In the genomic region with DNA sequence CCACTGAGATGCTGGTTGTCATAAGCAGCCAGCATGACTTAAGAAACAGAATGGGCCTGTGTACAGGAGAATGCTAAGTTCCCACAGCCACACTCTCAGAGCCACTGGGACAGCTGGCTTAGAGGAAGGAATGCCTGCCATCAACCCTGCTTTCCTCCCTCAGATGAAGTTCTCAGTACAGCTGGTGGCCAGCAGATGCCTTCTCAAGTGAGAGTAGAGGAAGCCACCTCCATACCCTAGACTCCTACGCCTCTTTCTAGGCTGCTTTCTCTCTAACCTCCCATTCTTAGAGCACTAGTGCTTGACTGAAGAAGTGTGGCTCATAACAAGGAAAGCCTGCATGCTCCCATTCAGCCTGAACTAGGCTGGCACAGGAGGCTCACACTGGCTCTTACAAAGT, we compare ENCODE assay signal across 19 mouse cellular contexts. TPM values are rescaled to one million over a fixed set of nuclear protein-coding genes. Genes with fewer than 3 reads are reported as not detected.
DNase-seq lines count a peak whose midpoint lies in the region; ATAC-seq and TF ChIP-seq lines count a peak whose summit lies in the region.
"Had no signal": no experiment of that assay in that cellular context is flagged by ENCODE, and none has a peak within 500 bp of the region (broad histone marks: within the 10 kb centered on the region; RNA-seq: fewer than 3 reads in every experiment).

No protein-coding gene starts in this region.

- H3K4me1 ChIP-seq in limb, embryonic 12.5 days (replicated peaks) = no peaks in the 10 kb centered on the region
- H3K4me1 ChIP-seq in limb, embryonic 10.5 days = no peaks in the 10 kb centered on the region
- H3K4me1 ChIP-seq in cerebellum, adult 2 months (ENCODE audit: control insufficient read depth, insufficient read depth, low read length) = no peaks in the 10 kb centered on the region
- H3K4me1 ChIP-seq: embryonic facial prominence, embryonic 10.5 days; heart, embryonic 10.5 days; hindbrain, embryonic 13.5 days; limb, embryonic 13.5 days; liver, embryonic 13.5 days; lung, embryonic 15.5 days; midbrain, embryonic 12.5 days had no signal

- WGBS in limb, embryonic 12.5 days = 95% methylated on average over 1 of the region's 1 CpGs
- WGBS in limb, embryonic 10.5 days = 96% methylated on average over 1 of the region's 1 CpGs
- 100% methylated on average over 1 of the region's 1 CpGs for WGBS in cerebellum, adult 2 months

- TF ChIP-seq CTCF in cerebellum, adult 2 months (IDR thresholded peaks at IDR 0.05; ENCODE audit: borderline replicate concordance, insufficient read depth, low read depth, low read length) = no peak

- ATAC-seq in limb, embryonic 12.5 days (ENCODE audit: insufficient number of reproducible peaks, insufficient read depth, low FRiP score, low TSS enrichment, low read depth) = no peak
- ATAC-seq: inflammation-experienced regulatory T-cells, adult 6 months had no signal

- H3K27me3 ChIP-seq in limb, embryonic 12.5 days = no peaks in the 10 kb centered on the region
- H3K27me3 ChIP-seq in limb, embryonic 10.5 days (ENCODE audit: low read depth, poor library complexity, severe bottlenecking) = no peaks in the 10 kb centered on the region
- no peaks in the 10 kb centered on the region for H3K27me3 ChIP-seq in cerebellum, adult 2 months (ENCODE audit: control insufficient read depth, insufficient read depth, low read length)
- H3K27me3 ChIP-seq: hindbrain, embryonic 13.5 days; limb, embryonic 13.5 days; liver, embryonic 13.5 days; lung, embryonic 15.5 days; midbrain, embryonic 12.5 days had no signal

- H3K4me3 ChIP-seq in limb, embryonic 12.5 days (replicated peaks) = no peak overlapping the region
- no peak overlapping the region for H3K4me3 ChIP-seq in limb, embryonic 10.5 days
- no peak overlapping the region for H3K4me3 ChIP-seq in cerebellum, adult 2 months (replicated peaks; ENCODE audit: insufficient read depth, low read depth, low read length)
- H3K4me3 ChIP-seq: embryonic facial prominence, embryonic 10.5 days; heart, embryonic 10.5 days; hindbrain, embryonic 13.5 days; limb, embryonic 13.5 days; liver, embryonic 13.5 days; lung, embryonic 15.5 days; midbrain, embryonic 12.5 days had no signal

- 0 out of 2 replicates have a peak overlapping the region, but pooled peaks have one; percentile 12 for H3K9ac ChIP-seq in limb, embryonic 12.5 days (replicated peaks)
- H3K9ac ChIP-seq: hindbrain, embryonic 13.5 days; limb, embryonic 13.5 days; liver, embryonic 13.5 days; lung, embryonic 15.5 days; midbrain, embryonic 12.5 days had no signal

- H3K36me3 ChIP-seq in limb, embryonic 12.5 days = peaks cover 84% of the 10 kb centered on the region
- H3K36me3 ChIP-seq in limb, embryonic 10.5 days = peaks cover 85% of the 10 kb centered on the region

- TF ChIP-seq POLR2A in cerebellum, adult 2 months (IDR thresholded peaks at IDR 0.05; ENCODE audit: borderline replicate concordance, insufficient read depth, low read length) = no peak

- H3K4me2 ChIP-seq in limb, embryonic 12.5 days = no peak overlapping the region
- H3K4me2 ChIP-seq: hindbrain, embryonic 13.5 days; limb, embryonic 13.5 days; liver, embryonic 13.5 days; lung, embryonic 15.5 days; midbrain, embryonic 12.5 days had no signal

- DNase-seq in limb, embryonic 10.5 days (ENCODE audit: low spot score) = no peak
- DNase-seq in frontal cortex, postnatal 36 days (ENCODE audit: low spot score in 2 of 2) = peak; percentile 60 to 82
- peak; percentile 9 to 85 for DNase-seq in left cerebral cortex, adult 8-10 months (ENCODE audit: low spot score in 2 of 2)
- DNase-seq in right cerebral cortex, postnatal 25 days = peak; percentile 70
- no peak for DNase-seq in cerebellum, adult 2 months
- DNase-seq in retina, postnatal 1 day = no peak
- no peak for DNase-seq in lung, postnatal 4 days
- DNase-seq: cerebellum, adult 8-10 months; kidney, postnatal 25 days; liver, embryonic 13.5 days; thymus, postnatal 4 days had no signal

- no peaks in the 10 kb centered on the region for H3K9me3 ChIP-seq in limb, embryonic 12.5 days
- no peaks in the 10 kb centered on the region for H3K9me3 ChIP-seq in limb, embryonic 10.5 days (replicated peaks)
- H3K9me3 ChIP-seq: embryonic facial prominence, embryonic 10.5 days; heart, embryonic 10.5 days; hindbrain, embryonic 13.5 days; limb, embryonic 13.5 days; liver, embryonic 13.5 days; lung, embryonic 15.5 days; midbrain, embryonic 12.5 days had no signal

- H3K27ac ChIP-seq in limb, embryonic 12.5 days = no peak overlapping the region
- H3K27ac ChIP-seq in limb, embryonic 10.5 days = no peak overlapping the region
- no peak overlapping the region for H3K27ac ChIP-seq in cerebellum, adult 2 months (ENCODE audit: insufficient read depth, low read length)
- H3K27ac ChIP-seq: embryonic facial prominence, embryonic 10.5 days; heart, embryonic 10.5 days; hindbrain, embryonic 13.5 days; limb, embryonic 13.5 days; liver, embryonic 13.5 days; lung, embryonic 15.5 days; midbrain, embryonic 12.5 days had no signal

RNA-seq across cellular contexts. Expression of a gene that starts 8.8 kb away (rescaled TPM):
- 179 and 193 TPM in 2 replicates for polyA plus RNA-seq in limb, embryonic 12.5 days (2016; fragmentation: Nextera tagmentation; extraction: Ambion mirVana)
- polyA plus RNA-seq in limb, embryonic 10.5 days (2016; fragmentation: Nextera tagmentation; extraction: Ambion mirVana) = 185 and 209 TPM in 2 replicates
- 10 to 100 TPM; 90.4 to 99.4 (median 94.2) TPM for total RNA-seq in left cerebral cortex, adult 8-10 months (2022)
- 119 and 131 TPM in 2 replicates for polyA plus RNA-seq in cerebellum, adult 2 months (2012; rRNA removed)

Comparison
In these comparisons a context has a peak if more than half of its experiments do, and no peak if none do; other contexts are left out.
1. DNase-seq: peak in frontal cortex, postnatal 36 days (2 of 2), left cerebral cortex, adult 8-10 months (2 of 2) and right cerebral cortex, postnatal 25 days (single experiment); none in limb, embryonic 10.5 days (single experiment), cerebellum, adult 2 months (0 of 2), retina, postnatal 1 day (single experiment) and lung, postnatal 4 days (0 of 2).